Mouse (Mus musculus) midbrain, postnatal 0 days (tissue): ENCODE measurements around the gene Hs3st4. TPM values are rescaled to one million over a fixed set of nuclear protein-coding genes. Genes with fewer than 3 reads are reported as not detected.

Source experiments
- ATAC-seq: fragments of 200-750 bp; cut with Nextera tagmentation; 2 replicates; pipeline ENCODE4 v1.8.0; 2017; ENCODE audit warnings: moderate number of reproducible peaks, mild to moderate bottlenecking, moderate TSS enrichment, moderate library complexity; ENCODE audit not compliant: low FRiP score
- DNase-seq: peaks from one replicate; pipeline ENCODE4 v3.0.0-alpha.2; 2015; ENCODE audit warnings: low spot score
- H3K27ac ChIP-seq: fragments of 300-500 bp; sonication (generic); 2 replicates; pipeline ENCODE4 v1.5.1; 2014; ENCODE audit warnings: low read depth, mild to moderate bottlenecking, low read length, mixed read lengths
- H3K27me3 ChIP-seq: fragments of 300-500 bp; sonication (generic); 2 replicates; pipeline ENCODE4 v1.6.1; 2014; ENCODE audit warnings: low read length, control low read depth, mixed read lengths; ENCODE audit not compliant: insufficient read depth
- H3K36me3 ChIP-seq: fragments of 300-500 bp; sonication (generic); 2 replicates; pipeline ENCODE4 v1.6.1; 2014; ENCODE audit warnings: low read length, control low read depth, mixed read lengths; ENCODE audit not compliant: insufficient read depth
- H3K4me1 ChIP-seq: fragments of 300-500 bp; sonication (generic); 2 replicates; pipeline ENCODE4 v1.6.1; 2014; ENCODE audit warnings: mild to moderate bottlenecking, control low read depth, antibody characterized with exemption, low read length, mixed read lengths; ENCODE audit not compliant: insufficient read depth
- H3K4me2 ChIP-seq: fragments of 300-500 bp; sonication (generic); 2 replicates; pipeline ENCODE4 v1.6.1; 2014; ENCODE audit warnings: low read depth, mild to moderate bottlenecking, low read length, mixed read lengths; ENCODE audit not compliant: poor library complexity, severe bottlenecking
- H3K4me3 ChIP-seq: fragments of 300-500 bp; sonication (generic); 2 replicates; pipeline ENCODE4 v1.5.1; 2014; ENCODE audit warnings: low read depth, mild to moderate bottlenecking, low read length, moderate library complexity
- H3K9ac ChIP-seq: fragments of 300-500 bp; sonication (generic); replicated peaks from 2 replicates; pipeline ENCODE4 v1.6.1; 2014; ENCODE audit warnings: mild to moderate bottlenecking, low read length, moderate library complexity, mixed read lengths; ENCODE audit not compliant: poor library complexity, severe bottlenecking
- H3K9me3 ChIP-seq: fragments of 300-500 bp; sonication (generic); 2 replicates; pipeline ENCODE4 v1.6.1; 2016; ENCODE audit warnings: low read length, control low read depth
- CTCF ChIP-seq: IDR thresholded peaks from 2 replicates; pipeline ENCODE4 v1.5.1; 2016; ENCODE audit warnings: antibody characterized with exemption, mild to moderate bottlenecking
- WGBS: fragments of 180-500 bp; shearing (Covaris S2); extraction: QIAGEN DNeasy Blood & Tissue Kit; methylation state at CpG from one replicate; pipeline ENCODE4 v1.1.7; 2014; 5-methylcytosine and 5-hydroxymethylcytosine counted together
- polyA plus RNA-seq: library from polyadenylated mRNA; unstranded; fragments of >200 nt; fragmentation: Nextera tagmentation; extraction: Ambion mirVana; gene quantifications from 2 replicates; pipeline ENCODE4 v1.2.1, GENCODE M21; 2015
- total RNA-seq: library from RNA; depleted of rRNA; stranded (reverse); fragments of >200 nt; gene quantifications from 2 replicates; pipeline ENCODE4 v1.2.3, GENCODE M21; 2014

Hs3st4 gene
- total and polyA plus RNA-seq, 2 experiments from 2014 or later, result 22.5 to 38.6 TPM

GRCm38 (mm10) chr7:124180926-124181325 lies 198.3 kb downstream of the Hs3st4 start:
- H3K9ac ChIP-seq, result no peak overlapping the region
- WGBS, result 92% methylated on average over 3 of the region's 3 CpGs
- H3K4me2 ChIP-seq, result no peak overlapping the region
- no peaks in the 10 kb centered on the region for H3K27me3 ChIP-seq
- ATAC-seq, result no peak
- no peaks in the 10 kb centered on the region for H3K4me1 ChIP-seq
- H3K36me3 ChIP-seq, result no peaks in the 10 kb centered on the region
- no peak overlapping the region for H3K27ac ChIP-seq
- no peak for DNase-seq
- no peak for TF ChIP-seq CTCF
- no peaks in the 10 kb centered on the region for H3K9me3 ChIP-seq
- no peak overlapping the region for H3K4me3 ChIP-seq

DNA sequence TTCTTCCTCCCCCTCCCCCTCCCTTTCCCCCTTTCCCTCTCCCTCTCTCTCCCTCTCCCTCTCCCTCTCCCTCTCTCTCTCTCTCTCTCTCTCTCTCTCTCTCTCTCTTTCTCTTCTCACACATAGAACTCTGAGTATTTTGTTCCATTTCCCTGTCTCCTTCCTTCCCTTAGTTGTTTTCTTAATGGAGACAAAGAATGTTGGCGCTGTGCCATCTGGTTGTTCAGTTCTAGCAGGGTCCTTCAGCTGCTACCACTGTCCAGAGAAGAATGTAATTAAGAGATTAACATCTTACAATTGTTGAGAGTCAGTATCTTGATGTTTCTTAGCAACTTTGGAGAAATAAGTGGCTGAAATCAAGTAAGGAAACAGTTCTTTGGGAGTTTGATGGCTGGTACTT lies 202.0 kb downstream of the Hs3st4 start:
- 84% methylated on average over 1 of the region's 1 CpGs for WGBS
- no peak overlapping the region for H3K4me2 ChIP-seq
- H3K4me1 ChIP-seq, result no peaks in the 10 kb centered on the region
- H3K27me3 ChIP-seq, result no peaks in the 10 kb centered on the region
- H3K4me3 ChIP-seq, result no peak overlapping the region
- no peaks in the 10 kb centered on the region for H3K36me3 ChIP-seq
- no peak for TF ChIP-seq CTCF
- DNase-seq, result peak; percentile 20
- no peak overlapping the region for H3K27ac ChIP-seq
- no peaks in the 10 kb centered on the region for H3K9me3 ChIP-seq
- no peak for ATAC-seq
- no peak overlapping the region for H3K9ac ChIP-seq

DNA sequence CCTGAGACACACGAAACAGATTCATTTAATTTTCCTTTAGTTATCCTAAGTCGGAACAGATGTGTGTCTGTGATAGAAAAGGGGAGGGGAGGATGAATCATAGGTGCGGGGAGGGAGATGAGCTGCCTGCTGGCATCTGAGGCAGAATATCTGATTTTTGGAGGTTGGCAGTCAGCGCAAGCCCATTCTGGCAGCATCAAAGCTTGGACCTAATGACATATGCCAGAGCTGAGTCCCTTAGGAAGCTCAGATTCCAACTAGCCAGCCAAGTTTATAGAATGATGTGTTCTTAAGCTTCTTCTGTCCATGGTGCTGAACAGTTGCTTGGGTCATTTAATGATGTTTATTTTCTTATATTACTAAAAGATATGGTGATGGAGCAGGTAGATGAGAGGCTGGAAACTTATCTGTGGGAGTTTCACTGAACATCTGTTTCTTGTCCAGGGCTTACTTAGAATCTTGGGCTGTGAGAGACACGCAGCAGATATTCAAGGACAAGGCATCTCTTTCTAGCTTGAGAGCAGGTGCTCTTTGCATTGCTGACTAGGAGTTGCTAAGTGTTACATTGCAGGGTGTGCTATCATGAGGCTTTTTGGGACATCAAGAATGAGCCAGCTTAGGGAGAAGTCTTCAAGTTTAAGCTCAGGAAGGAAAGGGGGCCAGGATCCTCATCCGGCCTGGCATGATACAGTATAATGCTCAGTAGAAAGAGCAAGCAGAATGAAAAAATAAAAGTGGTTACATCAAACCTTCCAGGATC lies 216.3 kb downstream of the Hs3st4 start:
- WGBS, result 70% methylated on average over 6 of the region's 6 CpGs
- H3K27me3 ChIP-seq, result no peaks in the 10 kb centered on the region
- DNase-seq, result peak; percentile 40
- TF ChIP-seq CTCF, result no peak
- no peaks in the 10 kb centered on the region for H3K36me3 ChIP-seq
- H3K9me3 ChIP-seq, result no peaks in the 10 kb centered on the region
- H3K27ac ChIP-seq, result no peak overlapping the region
- ATAC-seq, result no peak
- no peak overlapping the region for H3K4me3 ChIP-seq
- H3K9ac ChIP-seq, result no peak overlapping the region
- H3K4me1 ChIP-seq, result no peaks in the 10 kb centered on the region
- no peak overlapping the region for H3K4me2 ChIP-seq

DNA sequence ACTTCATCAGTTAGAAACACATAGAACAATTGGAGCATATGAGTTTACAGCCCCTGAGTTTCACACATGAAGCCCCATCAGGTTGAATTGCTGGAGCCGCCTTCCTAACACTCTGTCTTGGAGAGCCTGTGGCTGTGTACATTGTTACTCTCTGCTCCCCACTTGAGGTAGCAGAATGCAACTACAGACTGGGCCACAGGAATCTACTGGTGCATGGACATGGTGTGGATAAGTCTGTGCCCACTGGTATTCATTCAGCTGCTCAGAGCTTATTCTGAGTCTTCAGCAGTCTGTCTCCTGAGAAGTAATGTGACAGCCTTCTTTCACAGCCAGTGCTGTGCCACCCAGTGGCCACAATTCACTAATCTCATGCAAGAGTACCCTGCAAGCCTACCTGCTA lies 234.3 kb downstream of the Hs3st4 start:
- Histone ChIP-seq H3K27ac (no peak overlapping the region), H3K4me3 (no peak overlapping the region), H3K9ac (no peak overlapping the region), H3K4me1 (no peaks in the 10 kb centered on the region), H3K36me3 (no peaks in the 10 kb centered on the region), H3K4me2 (no peak overlapping the region), H3K9me3 (no peaks in the 10 kb centered on the region), H3K27me3 (no peaks in the 10 kb centered on the region)
- 90% methylated on average over 1 of the region's 1 CpGs for whole genome bisulfite sequencing
- no peak for TF ChIP-seq CTCF
- ATAC-seq, result no peak
- peak; percentile 39 for DNase-seq

DNA sequence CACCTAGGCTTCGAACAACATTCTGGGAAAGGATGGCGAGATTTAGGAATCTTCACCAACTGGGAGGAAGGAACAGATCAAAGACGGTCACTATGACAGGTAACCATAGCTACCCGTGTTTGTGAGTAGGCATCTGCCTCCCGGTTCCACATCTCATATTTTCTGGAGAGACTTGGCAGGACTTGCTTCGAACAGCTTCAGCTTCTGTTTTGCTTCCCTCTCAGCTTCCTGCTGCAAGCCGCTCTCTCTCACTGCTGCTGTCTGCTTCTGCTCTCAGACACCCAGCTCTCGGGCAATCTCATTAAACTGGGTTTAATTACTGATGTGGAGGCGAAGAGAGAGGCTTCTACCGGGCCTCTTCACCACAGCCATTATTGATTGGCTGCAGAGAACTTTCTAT lies 237.9 kb downstream of the Hs3st4 start:
- no peak overlapping the region for H3K4me2 ChIP-seq
- H3K4me3 ChIP-seq, result no peak overlapping the region
- no peak for ATAC-seq
- TF ChIP-seq CTCF, result no peak
- 48% methylated on average over 10 of the region's 10 CpGs for WGBS
- no peak overlapping the region for H3K9ac ChIP-seq
- DNase-seq, result peak; percentile 39
- H3K36me3 ChIP-seq, result no peaks in the 10 kb centered on the region
- no peaks in the 10 kb centered on the region for H3K27me3 ChIP-seq
- no peaks in the 10 kb centered on the region for H3K9me3 ChIP-seq
- no peak overlapping the region for H3K27ac ChIP-seq
- no peaks in the 10 kb centered on the region for H3K4me1 ChIP-seq

DNA sequence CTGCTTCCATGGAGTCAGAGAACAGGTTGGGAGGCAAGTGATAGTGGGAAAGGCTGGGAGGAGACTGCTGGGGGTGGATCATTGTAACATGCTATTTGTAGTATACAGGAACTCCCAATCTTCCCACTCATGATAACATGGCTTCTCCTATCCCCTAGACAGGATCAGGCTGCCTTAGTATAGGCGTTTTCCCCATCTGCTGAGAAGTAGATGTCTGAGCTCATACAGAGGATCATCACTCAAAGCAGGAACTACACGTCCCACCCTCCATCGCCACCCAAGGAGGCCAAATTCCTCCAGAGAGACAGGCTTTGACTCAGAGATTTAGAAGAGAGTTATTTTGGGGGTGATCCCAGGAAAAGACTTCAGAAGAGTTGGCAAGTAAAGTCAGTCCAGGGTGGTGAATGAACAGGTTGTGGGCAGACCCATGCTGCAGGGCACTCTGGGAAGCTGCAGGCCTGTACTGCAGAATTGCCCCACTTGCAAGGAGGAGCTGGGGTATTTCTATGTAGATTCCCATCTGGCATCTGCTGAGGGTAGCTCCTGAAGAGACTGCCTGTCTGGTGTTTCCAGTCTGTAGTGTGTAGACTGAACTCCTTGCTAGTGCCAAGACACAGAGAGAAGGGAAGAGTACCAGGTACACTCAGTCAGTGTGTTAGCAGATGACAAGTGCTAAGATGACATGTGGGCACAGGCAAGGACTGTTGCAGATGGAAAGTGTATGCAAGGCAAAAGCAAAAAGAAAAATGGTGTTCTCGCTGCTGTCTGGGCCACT lies 255.4 kb downstream of the Hs3st4 start:
- TF ChIP-seq CTCF, result no peak
- Histone ChIP-seq H3K4me3 (no peak overlapping the region), H3K36me3 (no peaks in the 10 kb centered on the region), H3K4me2 (no peak overlapping the region), H3K4me1 (no peaks in the 10 kb centered on the region; the same call in 1 of the 2 replicates), H3K27me3 (no peaks in the 10 kb centered on the region), H3K9ac (no peak overlapping the region), H3K9me3 (no peaks in the 10 kb centered on the region), H3K27ac (no peak overlapping the region)
- no peak for DNase-seq
- 91% methylated on average over 4 of the region's 4 CpGs for WGBS
- ATAC-seq, result no peak
